Mouse (Mus musculus) left cerebral cortex, adult 11 months (tissue): ENCODE results near the gene Btbd35f30.
"Not testable (repeated sequence)": the region's sequence is repeated elsewhere in the genome, so short reads cannot be mapped to it uniquely, and the experiment has no call there.

Experiments used
- DNase-seq: peaks from one replicate; pipeline ENCODE4 v3.0.0; 2022; ENCODE audit warnings: low spot score

Gene Btbd35f30

DNA sequence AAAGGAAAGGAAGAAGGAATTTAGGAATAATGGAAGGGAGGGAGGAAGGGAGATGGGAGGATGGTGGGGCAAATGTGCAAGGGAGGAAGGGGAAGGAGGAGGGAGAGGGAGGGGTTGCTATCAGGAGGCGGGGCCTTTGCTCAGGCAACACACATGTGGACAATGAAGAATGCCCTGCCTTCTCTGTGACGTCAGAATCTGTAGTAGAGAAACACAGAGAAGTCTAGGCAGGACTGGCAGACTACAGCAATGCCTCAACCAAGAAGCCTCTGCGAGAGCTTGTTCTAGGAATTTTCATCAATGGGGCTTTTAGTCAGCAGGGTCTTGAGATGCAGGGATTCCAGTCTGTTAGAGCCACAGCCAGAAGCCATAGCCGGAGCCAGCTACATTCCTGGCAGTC lies at the start of gene Btbd35f30:
Gene Btbd35f30 (plus strand): TSS at position 301 of the 400 bp plus-strand sequence.
- DNase-seq: not testable (repeated sequence)

DNA sequence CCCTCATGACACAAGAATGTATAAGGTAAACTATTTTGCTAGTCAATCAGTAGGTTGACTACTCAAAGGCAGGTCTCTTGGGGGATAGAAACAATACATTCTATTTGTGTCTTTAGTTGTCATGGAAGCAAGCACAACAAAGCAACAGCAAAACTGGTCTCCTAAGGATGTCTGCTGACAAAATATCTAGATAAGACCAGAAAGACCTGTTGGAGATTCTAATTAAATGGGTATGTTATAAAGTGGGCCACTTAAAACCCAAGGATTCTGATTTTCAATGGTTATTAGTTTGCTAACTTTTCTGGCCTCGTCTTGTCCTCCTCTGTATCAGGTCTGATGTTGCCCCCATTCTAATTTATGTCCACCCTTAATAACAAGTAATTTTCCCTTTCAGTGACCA lies 47.0 kb downstream of the Btbd35f30 start, which contains the start of gene Gm21789:
Gene Gm21789 (plus strand): TSS at position 301 of the 400 bp plus-strand sequence.
- not testable (repeated sequence) for DNase-seq
